Mouse (Mus musculus) heart, embryonic 11.5 days (tissue): ENCODE results near the gene Trappc1. TPM values are rescaled to one million over a fixed set of nuclear protein-coding genes. Genes with fewer than 3 reads are reported as not detected.

Experiments used
- ATAC-seq: fragments of 200-750 bp; cut with Nextera tagmentation; replicated peaks from 2 replicates; pipeline ENCODE4 v1.8.0; 2017; ENCODE audit warnings: moderate library complexity; ENCODE audit not compliant: insufficient number of reproducible peaks, low FRiP score, low TSS enrichment
- H3K27ac ChIP-seq: fragments of 300-500 bp; sonication (generic); 2 replicates; pipeline ENCODE4 v1.5.1; 2014; ENCODE audit warnings: mild to moderate bottlenecking, low read depth, low read length
- H3K27me3 ChIP-seq: fragments of 300-500 bp; sonication (generic); 2 replicates; pipeline ENCODE4 v1.6.1; 2014; ENCODE audit warnings: mild to moderate bottlenecking, low read length, mixed read lengths; ENCODE audit not compliant: control insufficient read depth, insufficient read depth
- H3K36me3 ChIP-seq: fragments of 300-500 bp; sonication (generic); 2 replicates; pipeline ENCODE4 v1.6.1; 2014; ENCODE audit warnings: mild to moderate bottlenecking, low read length, moderate library complexity, mixed read lengths; ENCODE audit not compliant: control insufficient read depth, insufficient read depth
- H3K4me1 ChIP-seq: fragments of 300-500 bp; sonication (generic); 2 replicates; pipeline ENCODE4 v1.6.1; 2014; ENCODE audit warnings: low read length; ENCODE audit not compliant: control insufficient read depth, insufficient read depth
- H3K4me2 ChIP-seq: fragments of 300-500 bp; sonication (generic); 2 replicates; pipeline ENCODE4 v1.6.1; 2014; ENCODE audit warnings: mild to moderate bottlenecking, moderate library complexity
- H3K4me3 ChIP-seq: fragments of 300-500 bp; sonication (generic); 2 replicates; pipeline ENCODE4 v1.5.1; 2014; ENCODE audit warnings: low read depth, low read length
- H3K9ac ChIP-seq: fragments of 300-500 bp; sonication (generic); 2 replicates; pipeline ENCODE4 v1.6.1; 2014; ENCODE audit warnings: mild to moderate bottlenecking, low read depth, low read length, moderate library complexity
- H3K9me3 ChIP-seq: fragments of 300-500 bp; sonication (generic); replicated peaks from 2 replicates; pipeline ENCODE4 v1.6.1; 2016; ENCODE audit warnings: low read length; ENCODE audit not compliant: control insufficient read depth
- WGBS: fragments of 180-500 bp; shearing (Covaris S2); extraction: QIAGEN DNeasy Blood & Tissue Kit; methylation state at CpG from one replicate; pipeline ENCODE4 v1.1.7; 2014; ENCODE audit not compliant: insufficient replicate concordance; 5-methylcytosine and 5-hydroxymethylcytosine counted together
- polyA plus RNA-seq: library from polyadenylated mRNA; unstranded; fragments of >200 nt; fragmentation: Nextera tagmentation; extraction: Ambion mirVana; gene quantifications from 2 replicates; pipeline ENCODE4 v1.2.1, GENCODE M21; 2014

Trappc1 gene
- polyA plus RNA-seq, 1 experiment from 2014 or later: 189 TPM

GRCm38 (mm10) chr11:69364376-69364775, 40.6 kb downstream of the Trappc1 start:
- no peak overlapping the region for H3K9ac ChIP-seq
- H3K27me3 ChIP-seq: no peaks in the 10 kb centered on the region
- H3K36me3 ChIP-seq: peaks cover 30% of the 10 kb centered on the region
- peaks cover 29% of the 10 kb centered on the region for H3K4me1 ChIP-seq
- H3K27ac ChIP-seq: peak overlapping the region; percentile 98; the same call in 1 of the 2 replicates
- H3K4me3 ChIP-seq: no peak overlapping the region
- WGBS: 48% methylated on average over 8 of the region's 8 CpGs
- H3K4me2 ChIP-seq: peak overlapping the region; percentile 91
- no peaks in the 10 kb centered on the region for H3K9me3 ChIP-seq
- ATAC-seq: no peak

DNA sequence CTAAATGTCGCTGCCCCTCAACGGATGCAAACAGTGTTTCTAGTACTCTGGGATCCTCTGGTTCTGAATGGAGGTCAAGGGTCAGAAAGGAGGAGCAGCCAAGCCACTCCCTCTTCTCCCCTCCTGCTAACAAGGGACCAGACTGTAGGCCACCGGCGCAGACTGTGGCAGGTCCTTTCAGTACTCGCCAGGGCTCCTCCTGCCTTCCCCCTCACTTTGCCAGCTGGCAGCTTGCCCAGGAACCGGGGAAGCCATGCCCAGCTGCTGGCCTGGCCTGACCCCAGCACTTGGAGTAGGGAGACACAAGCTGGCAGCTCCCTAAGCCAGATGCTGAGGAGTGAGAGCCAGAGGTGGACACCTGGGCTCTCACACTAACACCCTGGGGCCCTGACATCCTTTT, 41.1 kb downstream of the Trappc1 start:
- ATAC-seq: no peak
- no peaks in the 10 kb centered on the region for H3K9me3 ChIP-seq
- H3K36me3 ChIP-seq: peaks cover 28% of the 10 kb centered on the region
- H3K27me3 ChIP-seq: no peaks in the 10 kb centered on the region
- WGBS: 6% methylated on average over 6 of the region's 6 CpGs
- peak overlapping the region; percentile 91 for H3K4me2 ChIP-seq
- peak overlapping the region; percentile 98 for H3K27ac ChIP-seq
- peaks cover 29% of the 10 kb centered on the region for H3K4me1 ChIP-seq
- H3K9ac ChIP-seq: peak overlapping the region; percentile 30
- no peak overlapping the region for H3K4me3 ChIP-seq

GRCm38 (mm10) chr11:69365722-69366121, 41.9 kb downstream of the Trappc1 start:
- Histone ChIP-seq H3K4me1 (peaks cover 32% of the 10 kb centered on the region), H3K4me2 (peak overlapping the region; percentile 91), H3K4me3 (peak overlapping the region; percentile 94), H3K27ac (peak overlapping the region; percentile 98), H3K9me3 (no peaks in the 10 kb centered on the region), H3K27me3 (no peaks in the 10 kb centered on the region), H3K9ac (peak overlapping the region; percentile 73), H3K36me3 (peaks cover 20% of the 10 kb centered on the region)
- 25% methylated on average over 6 of the region's 6 CpGs for WGBS
- ATAC-seq: no peak

- Histone ChIP-seq H3K9me3 (no peaks in the 10 kb centered on the region), H3K4me2 (peak overlapping the region; percentile 91), H3K36me3 (peaks cover 15% of the 10 kb centered on the region; the same call in 1 of the 2 replicates), H3K4me3 (peak overlapping the region; percentile 94), H3K27ac (peak overlapping the region; percentile 98), H3K9ac (peak overlapping the region; percentile 98), H3K27me3 (no peaks in the 10 kb centered on the region), H3K4me1 (peaks cover 37% of the 10 kb centered on the region)
- WGBS: 1% methylated on average over 26 of the region's 26 CpGs
- ATAC-seq: peak; percentile 70
Observed at GRCm38 (mm10) chr11:69366157-69366854, 42.5 kb downstream of the Trappc1 start.

GRCm38 (mm10) chr11:69366855-69367615, 43.3 kb downstream of the Trappc1 start:
- H3K27me3 ChIP-seq: no peaks in the 10 kb centered on the region
- peak overlapping the region; percentile 94 for H3K4me3 ChIP-seq
- H3K36me3 ChIP-seq: peaks cover 10% of the 10 kb centered on the region; the same call in 1 of the 2 replicates
- no peak for ATAC-seq
- H3K9me3 ChIP-seq: no peaks in the 10 kb centered on the region
- peak overlapping the region; percentile 98 for H3K9ac ChIP-seq
- peaks cover 44% of the 10 kb centered on the region for H3K4me1 ChIP-seq
- H3K4me2 ChIP-seq: peak overlapping the region; percentile 91
- peak overlapping the region; percentile 98 for H3K27ac ChIP-seq
- whole genome bisulfite sequencing: under 1% methylated on average over 22 of the region's 22 CpGs

DNA sequence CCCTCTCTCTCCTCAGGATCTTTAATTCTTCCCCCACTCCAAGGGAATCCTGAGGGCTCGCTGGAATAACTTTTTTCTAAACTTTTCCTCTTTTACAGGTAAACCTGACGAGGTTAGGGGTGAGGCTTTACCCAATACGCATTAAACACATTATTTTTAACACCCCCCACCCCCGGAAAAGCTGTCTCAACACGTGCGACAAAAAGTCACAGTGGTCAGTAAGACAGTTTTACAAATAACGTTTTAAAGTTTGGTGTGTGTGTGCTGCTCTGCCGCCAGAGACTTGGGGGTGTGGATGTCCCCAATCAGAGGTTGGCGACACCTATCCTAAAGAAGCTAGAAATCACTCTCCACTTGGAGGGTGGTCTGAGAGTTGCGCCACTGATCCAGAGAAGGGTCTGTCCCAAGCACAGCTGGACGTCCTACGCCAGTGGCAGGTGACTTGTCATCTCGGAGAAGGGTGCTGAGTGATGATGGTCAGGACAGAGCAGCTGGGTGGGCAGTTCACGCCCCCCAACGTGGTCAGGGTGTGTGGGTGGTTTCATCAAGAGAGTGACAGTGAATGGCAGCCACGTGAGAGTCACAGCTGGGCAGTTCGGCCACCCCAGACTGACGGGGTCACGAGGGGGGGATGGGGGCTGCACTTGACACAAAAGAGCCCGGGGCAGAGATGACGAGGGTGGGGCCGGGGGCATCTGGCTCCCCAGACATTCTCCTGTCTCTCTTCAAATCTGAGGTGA, 44.0 kb downstream of the Trappc1 start:
- ATAC-seq: 0 out of 2 replicates have a peak, but pooled peaks have one; percentile 45
- H3K36me3 ChIP-seq: peaks cover 9% of the 10 kb centered on the region; the same call in 1 of the 2 replicates
- H3K4me1 ChIP-seq: peaks cover 52% of the 10 kb centered on the region
- H3K9ac ChIP-seq: peak overlapping the region; percentile 98
- peak overlapping the region; percentile 94 for H3K4me3 ChIP-seq
- H3K9me3 ChIP-seq: no peaks in the 10 kb centered on the region
- peak overlapping the region; percentile 91 for H3K4me2 ChIP-seq
- peak overlapping the region; percentile 98 for H3K27ac ChIP-seq
- WGBS: 1% methylated on average over 22 of the region's 22 CpGs
- no peaks in the 10 kb centered on the region for H3K27me3 ChIP-seq

GRCm38 (mm10) chr11:69368356-69369214, 44.8 kb downstream of the Trappc1 start:
- Histone ChIP-seq H3K4me2 (peak overlapping the region; percentile 91), H3K27ac (peak overlapping the region; percentile 98), H3K4me1 (peaks cover 54% of the 10 kb centered on the region), H3K36me3 (peaks cover 3% of the 10 kb centered on the region; the same call in 1 of the 2 replicates), H3K4me3 (peak overlapping the region; percentile 94), H3K9ac (peak overlapping the region; percentile 98), H3K9me3 (no peaks in the 10 kb centered on the region), H3K27me3 (no peaks in the 10 kb centered on the region)
- 0 out of 2 replicates have a peak, but pooled peaks have one; percentile 12 for ATAC-seq
- under 1% methylated on average over 51 of the region's 106 CpGs for WGBS
